Mouse (Mus musculus) yolk sac, embryonic 10.5 days (tissue): ENCODE data around the gene Maip1.
A peak's percentile ranks its signal among the peaks of the same experiment; 100 is the strongest.

Experiments used
- DNase-seq: peaks from one replicate; pipeline ENCODE4 v3.0.0-alpha.2; 2017; ENCODE audit warnings: low spot score

Maip1 gene

DNA sequence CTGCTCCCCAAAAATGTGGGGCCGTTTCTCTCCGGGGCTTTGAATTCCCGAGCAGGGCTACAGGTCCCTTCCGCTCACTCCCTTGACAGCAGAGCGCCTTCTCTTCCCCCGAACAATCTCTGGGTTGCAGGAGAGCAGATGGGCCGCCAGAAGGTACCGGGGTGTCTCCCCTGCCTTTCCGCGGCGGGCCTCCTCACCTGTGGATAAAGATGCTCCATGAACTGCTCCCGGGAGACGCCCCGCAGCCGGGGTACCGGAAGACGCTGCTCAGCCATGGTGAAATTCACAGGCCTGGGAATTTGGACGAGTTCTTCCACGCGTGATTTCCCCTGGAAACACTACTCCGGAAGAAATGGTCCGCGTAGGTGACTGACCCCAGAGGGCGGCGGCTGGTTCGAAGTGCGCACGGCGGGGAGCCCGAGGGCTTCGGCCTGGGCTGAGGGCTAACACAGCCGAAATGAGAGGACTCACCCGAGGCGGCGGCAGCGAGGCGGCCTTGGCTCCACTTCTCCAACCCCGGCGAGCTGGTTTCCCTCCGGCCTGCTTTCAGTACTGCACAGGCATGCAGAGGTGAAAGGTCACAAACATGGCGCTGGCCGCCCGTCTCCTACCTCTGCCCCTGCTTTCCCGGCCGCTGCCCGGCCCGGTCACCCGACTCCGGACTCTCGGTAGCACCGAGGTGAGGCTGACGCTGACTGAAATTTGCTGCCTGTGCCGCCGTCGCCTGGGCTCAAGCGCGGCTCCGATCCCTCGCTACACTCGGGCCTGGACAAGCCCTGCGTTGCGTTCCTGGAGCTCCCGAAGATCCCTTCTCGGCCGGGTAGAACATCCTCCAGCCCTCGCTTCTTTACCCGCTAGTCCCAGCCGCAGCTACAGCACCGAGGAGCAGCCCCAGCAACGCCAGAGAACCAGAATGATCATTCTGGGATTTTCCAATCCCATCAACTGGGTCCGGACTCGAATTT, at the start of gene Maip1, which contains the start of gene Tyw5:
Gene Maip1, plus strand, starts transcription at position 142 of the 965 bp plus-strand sequence.
Gene Tyw5, minus strand, starts transcription at position 915 of the 965 bp plus-strand sequence.
- peak; percentile 89 for DNase-seq

DNA sequence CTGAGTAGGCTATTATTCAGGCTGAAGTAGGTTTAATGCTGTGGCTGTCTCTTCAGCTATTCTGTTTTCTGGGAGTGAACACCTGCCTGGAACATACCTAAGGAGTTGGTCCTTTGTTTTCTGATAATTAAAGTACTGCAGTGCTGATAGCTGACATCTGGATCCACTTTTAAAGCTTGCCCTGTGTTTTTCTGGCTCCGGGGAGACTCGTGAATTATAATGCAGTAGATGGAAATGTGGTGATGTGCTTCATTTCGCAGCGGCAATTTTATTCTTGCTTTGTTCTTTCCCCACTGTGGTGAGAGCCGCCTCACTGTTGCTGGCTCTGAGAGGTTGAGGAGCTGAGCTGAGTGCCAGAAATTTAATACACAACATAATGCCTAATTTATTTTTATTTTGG, 47.6 kb upstream of the Maip1 start:
- no peak for DNase-seq

- DNase-seq: no peak
Observed at GRCm38 (mm10) chr1:57367446-57367845, 38.7 kb upstream of the Maip1 start.

DNA sequence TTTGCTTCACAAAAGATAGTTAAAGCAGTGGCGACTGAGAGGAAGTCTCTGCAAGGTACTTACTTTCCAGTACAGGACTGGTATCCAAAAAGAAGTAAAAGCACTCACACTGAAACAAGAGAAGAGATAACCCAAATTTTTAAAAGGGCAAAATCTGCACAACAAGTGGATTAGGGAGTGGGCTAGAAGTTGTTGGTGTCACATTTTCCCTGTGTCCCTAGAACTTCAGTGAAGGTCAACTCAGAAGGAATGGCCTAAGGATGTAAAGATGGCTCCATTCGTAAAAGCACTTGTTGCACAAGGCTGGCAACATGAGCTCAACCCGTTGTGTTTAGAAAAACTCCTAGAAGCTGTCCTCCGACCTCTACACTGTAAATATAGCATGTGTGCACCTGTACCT, 37.0 kb upstream of the Maip1 start:
- no peak for DNase-seq

DNA sequence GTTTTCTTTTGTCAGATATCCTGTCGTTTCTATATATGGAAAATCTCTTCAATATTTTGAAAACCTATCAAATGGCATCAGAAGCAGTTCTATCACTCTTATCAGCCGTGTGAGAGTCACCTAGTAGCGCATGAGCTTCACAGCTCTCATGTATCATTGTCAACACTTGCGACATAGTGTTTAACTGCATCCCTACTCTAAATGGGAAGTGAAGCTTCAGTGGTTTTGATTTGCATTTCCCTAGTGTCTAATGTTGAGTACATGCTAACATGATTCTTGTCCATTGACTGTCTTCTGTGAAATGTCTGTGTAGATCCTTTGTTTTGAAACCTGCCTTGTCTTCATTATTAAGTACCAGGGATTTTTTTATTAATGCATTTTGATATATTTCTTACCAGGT, 35.7 kb upstream of the Maip1 start:
- no peak for DNase-seq

DNA sequence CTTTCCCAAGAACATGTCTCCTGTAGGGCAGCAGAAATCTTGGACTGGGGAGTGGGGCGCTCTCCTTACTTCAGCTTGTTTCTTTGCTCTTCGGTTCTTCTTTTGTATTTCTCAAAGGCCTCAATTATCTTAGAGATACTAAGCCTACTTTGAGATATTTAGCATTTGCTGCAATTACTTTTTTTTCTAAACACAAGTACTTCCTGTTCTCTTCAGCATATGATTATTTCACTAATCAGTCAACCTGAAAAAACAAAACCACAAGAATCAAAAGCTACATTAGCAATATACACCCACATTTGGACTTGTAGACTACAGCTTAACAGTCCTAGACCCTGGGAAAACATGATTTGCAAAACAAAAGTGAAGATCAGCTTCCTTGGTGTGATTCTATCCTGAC, 30.9 kb upstream of the Maip1 start:
- no peak for DNase-seq

DNA sequence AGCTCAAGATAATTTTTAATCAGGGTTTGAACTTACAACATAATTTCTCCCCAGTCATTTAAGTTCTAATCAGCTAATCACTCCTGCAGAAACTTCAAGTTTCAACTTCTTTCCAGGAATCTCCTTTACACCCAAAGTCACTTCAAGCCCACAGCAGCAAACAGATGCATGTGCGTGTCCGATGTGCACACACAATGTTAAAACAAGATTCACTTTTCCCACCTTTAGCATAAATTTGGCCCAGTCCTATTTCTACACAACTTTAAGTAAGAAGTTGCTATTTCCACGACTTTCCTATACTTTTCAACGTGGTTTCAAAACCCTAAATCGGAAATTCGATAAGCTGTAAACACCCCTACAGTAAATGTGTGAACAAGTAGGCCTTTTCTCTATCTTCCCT, 29.3 kb upstream of the Maip1 start:
- no peak for DNase-seq

GRCm38 (mm10) chr1:57377376-57378341, 28.5 kb upstream of the Maip1 start, which contains the start of gene 1700066M21Rik:
Gene 1700066M21Rik, plus strand, starts transcription at chr1:57377620.
- peak; percentile 95 for DNase-seq

- no peak for DNase-seq
Observed at GRCm38 (mm10) chr1:57386519-57386918, 19.6 kb upstream of the Maip1 start.

- DNase-seq: no peak
Observed at GRCm38 (mm10) chr1:57387876-57388275, 18.3 kb upstream of the Maip1 start.

GRCm38 (mm10) chr1:57388402-57389155, 17.5 kb upstream of the Maip1 start:
- DNase-seq: no peak

DNA sequence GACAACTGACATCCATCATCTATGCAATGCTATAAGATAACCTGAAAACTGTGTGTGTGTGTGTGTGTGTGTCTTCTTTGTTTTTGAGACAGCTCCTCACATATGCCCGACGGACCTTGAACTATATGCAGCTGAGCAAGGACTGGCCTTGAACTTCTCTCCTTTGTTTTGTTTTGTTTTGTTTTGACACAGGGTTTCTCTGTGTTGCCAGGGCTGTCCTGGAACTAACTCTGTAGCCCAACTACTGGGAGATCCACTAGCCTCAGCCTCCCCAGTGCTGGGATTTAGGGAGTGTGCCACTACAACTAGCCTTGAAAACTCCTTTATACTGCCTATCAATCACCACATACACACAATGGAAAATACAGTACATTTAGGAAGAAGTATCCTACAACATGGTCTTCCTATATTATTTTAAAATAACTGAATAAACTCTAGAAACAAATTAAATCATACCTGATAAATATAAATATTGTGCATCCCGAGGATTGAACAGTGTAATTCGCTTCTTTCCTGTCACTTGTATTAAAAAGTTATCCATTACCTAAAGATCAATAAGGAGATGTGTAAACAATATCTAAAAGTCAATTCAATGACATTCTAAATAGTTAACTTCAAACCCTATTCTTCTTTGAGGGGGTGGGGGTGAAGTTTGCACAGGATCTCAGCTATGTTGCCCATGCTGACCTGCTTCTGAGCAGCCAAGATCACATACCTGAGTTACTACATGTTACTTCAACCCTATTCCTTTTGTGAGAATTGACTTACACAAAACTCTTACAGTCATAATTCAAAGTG, 14.9 kb upstream of the Maip1 start:
- DNase-seq: no peak

- DNase-seq: no peak
Observed at GRCm38 (mm10) chr1:57392417-57392816, 13.7 kb upstream of the Maip1 start.

DNA sequence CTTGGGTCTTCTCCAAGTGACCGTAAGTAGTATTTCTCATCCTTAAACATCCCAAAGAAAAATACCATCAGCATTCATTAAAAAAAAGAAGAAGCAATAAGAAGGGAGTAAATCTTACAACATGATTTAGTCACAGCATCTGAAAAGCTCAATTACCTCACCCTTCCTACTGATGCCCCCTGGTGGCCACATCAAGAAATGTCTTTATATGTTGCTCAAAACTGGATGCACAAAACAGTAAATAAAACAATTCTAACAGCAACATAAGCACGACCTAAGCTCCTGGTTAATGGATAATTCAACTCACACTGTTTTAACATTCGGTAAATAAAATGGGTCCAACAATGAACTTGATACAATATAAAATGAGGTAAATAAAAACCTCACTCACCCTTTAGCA, 12.1 kb upstream of the Maip1 start:
- DNase-seq: no peak

- no peak for DNase-seq
Observed at GRCm38 (mm10) chr1:57400321-57400720, 5.8 kb upstream of the Maip1 start.

DNA sequence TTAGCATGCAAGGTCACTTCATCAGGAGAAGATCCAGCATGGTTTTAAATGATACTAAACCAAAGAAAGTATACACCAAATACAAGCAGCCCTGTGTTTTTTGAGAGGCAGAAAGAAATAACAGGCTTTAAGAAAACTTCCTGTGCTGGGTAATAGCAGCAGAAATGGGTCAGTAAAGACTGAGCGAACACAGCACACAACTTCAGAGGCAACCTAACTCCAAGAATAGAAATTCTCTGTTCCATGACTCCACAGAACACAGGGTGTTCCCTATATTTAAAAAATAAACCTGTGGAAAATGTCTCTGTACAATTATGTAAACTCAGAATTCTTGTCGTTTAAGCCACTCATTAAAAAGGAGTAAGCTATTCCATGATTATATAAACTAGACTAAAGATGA, 5.3 kb upstream of the Maip1 start:
- DNase-seq: no peak

DNA sequence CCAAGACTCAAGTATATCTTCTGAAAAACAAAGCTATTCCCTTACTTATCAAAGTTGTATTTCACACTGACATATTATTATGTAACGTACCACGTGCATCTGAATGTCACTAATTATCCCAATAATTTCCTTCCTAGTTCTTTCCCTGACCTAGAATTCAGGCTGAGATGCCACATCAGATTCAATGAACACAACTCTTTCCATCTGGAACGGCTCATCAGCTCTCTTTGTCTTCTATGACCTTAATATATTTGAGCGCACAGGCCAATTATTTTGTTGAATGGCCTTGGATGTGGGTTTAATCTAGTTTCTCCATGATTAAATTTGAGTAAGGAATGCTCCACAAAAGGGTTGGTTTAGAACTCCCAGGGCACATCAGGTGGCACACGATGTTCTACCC, 4.0 kb upstream of the Maip1 start:
- DNase-seq: no peak

GRCm38 (mm10) chr1:57408994-57409393, 2.9 kb downstream of the Maip1 start:
- no peak for DNase-seq

DNA sequence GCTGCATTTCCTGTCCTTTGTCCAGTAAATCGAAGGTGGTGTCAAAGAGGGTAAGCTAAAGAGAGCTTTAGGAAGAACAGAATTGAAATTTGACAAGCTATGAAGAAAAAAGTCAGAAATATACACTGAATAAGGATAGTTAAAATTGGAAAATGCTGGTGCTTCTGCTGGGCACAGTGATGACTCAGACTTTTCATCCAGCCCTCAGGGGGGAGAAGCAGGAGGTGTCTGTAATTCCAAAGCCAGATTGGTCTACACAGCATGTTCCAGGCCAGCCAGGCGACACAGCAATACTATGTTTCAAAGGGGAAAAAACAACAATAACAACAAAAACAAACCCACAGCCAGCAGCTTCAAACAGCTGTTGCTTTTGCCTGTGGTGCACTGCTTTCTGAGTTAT, 7.3 kb downstream of the Maip1 start:
- DNase-seq: no peak

DNA sequence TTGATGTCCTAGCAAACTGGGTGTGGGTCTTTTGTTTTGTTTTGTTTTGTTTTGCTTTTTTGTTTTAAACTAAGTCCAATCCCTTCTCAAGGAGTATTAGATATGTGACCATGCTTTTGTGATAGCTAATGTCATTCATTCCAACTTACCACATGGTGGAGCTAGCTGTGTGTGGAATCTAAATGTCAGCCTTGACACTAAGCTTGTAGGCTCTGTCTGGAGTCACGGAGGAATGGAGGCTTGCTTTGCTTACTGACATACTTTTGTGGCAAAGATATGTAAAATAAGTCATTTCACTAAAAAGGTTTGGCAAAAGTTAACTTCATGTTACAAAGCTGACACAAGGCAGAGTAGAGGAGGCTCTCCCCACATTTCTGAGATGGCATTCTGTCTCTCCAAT, 17.6 kb downstream of the Maip1 start:
- DNase-seq: no peak
